Mouse (Mus musculus) ES-E14 (cell line): ENCODE measurements around the gene Plpp2.

Experiments used
- CHD2 ChIP-seq: IDR thresholded peaks from 2 replicates; pipeline ENCODE4 v1.6.1; 2014; ENCODE audit warnings: mild to moderate bottlenecking, low read depth, low read length, inconsistent platforms
- MAFK ChIP-seq: IDR thresholded peaks from 2 replicates; pipeline ENCODE4 v1.6.1; 2014; ENCODE audit warnings: mild to moderate bottlenecking, low read depth, low read length, inconsistent platforms; ENCODE audit not compliant: insufficient read depth
- ZNF384 ChIP-seq: IDR thresholded peaks from 2 replicates; pipeline ENCODE4 v1.6.1; 2012; ENCODE audit warnings: low read depth, low read length, inconsistent platforms

DNA sequence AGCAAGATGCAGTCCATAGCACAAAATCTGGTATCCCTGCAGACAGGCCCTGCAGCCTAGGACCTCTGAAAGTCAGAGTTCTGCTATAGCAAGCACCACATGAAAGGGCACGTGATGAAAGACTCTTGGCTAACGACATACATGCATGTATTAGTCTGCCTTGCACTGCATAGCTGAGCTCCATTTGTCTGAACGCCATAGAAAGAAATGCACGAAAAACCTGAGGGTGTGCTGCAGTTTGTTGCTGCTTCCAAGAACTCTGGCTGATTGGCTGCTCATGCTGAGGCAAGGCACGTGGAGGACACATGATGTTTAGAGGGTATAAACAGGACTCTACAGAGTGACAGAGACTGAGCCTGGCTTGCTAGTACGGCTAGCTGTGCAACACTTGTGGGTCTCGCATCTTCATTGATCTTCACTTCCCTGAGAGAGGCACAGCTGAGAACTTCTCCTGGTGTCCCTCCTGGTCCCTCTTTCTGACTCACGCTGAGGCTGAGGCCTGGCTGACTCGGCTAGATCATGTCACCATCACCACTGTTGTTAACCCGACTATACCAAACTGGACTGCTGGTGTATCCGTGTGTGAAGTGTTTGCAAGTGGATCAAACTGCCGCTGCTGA is 3.0 kb upstream of the Plpp2 start:
- no peak for TF ChIP-seq MAFK
- no peak for TF ChIP-seq ZNF384
- no peak for TF ChIP-seq CHD2
